Mouse (Mus musculus) ES-E14 (cell line): ENCODE results near the gene Tmem222. TPM values are rescaled to one million over a fixed set of nuclear protein-coding genes. Genes with fewer than 3 reads are reported as not detected.

ENCODE experiments used
- DNase-seq: peaks from one replicate; pipeline ENCODE4 v3.0.0-alpha.2; 2013; ENCODE audit warnings: low read depth, low spot score
- H3K27ac ChIP-seq: 2 replicates; pipeline ENCODE4 v1.5.1; 2012; ENCODE audit warnings: low read depth, mild to moderate bottlenecking, low read length, moderate library complexity, mixed read lengths; ENCODE audit not compliant: poor library complexity, insufficient read depth, severe bottlenecking
- H3K36me3 ChIP-seq: 2 replicates; pipeline ENCODE4 v1.6.1; 2012; ENCODE audit warnings: mild to moderate bottlenecking, low read length, moderate library complexity, mixed read lengths; ENCODE audit not compliant: control insufficient read depth, poor library complexity, insufficient read depth, severe bottlenecking
- H3K4me1 ChIP-seq, 2 experiments: fragments of 150-350 bp in 1 of 2; sonication (generic) in 1 of 2; 2 replicates each; pipeline ENCODE4 v1.6.1; 2012; ENCODE audit warnings: low read length in 2 of 2, mild to moderate bottlenecking in 1 of 2, mixed read lengths in 1 of 2; ENCODE audit not compliant: control insufficient read depth in 2 of 2, insufficient read depth in 2 of 2, poor library complexity in 1 of 2
- H3K4me3 ChIP-seq, 2 experiments: fragments of 150-350 bp in 1 of 2; sonication (generic) in 1 of 2; 2 replicates each; pipeline ENCODE4 v1.5.1; 2012; ENCODE audit warnings: low read length in 2 of 2, low read depth in 1 of 2, mild to moderate bottlenecking in 1 of 2, mixed read lengths in 1 of 2; ENCODE audit not compliant: insufficient read depth in 1 of 2, poor library complexity in 1 of 2, severe bottlenecking in 1 of 2
- H3K9ac ChIP-seq: 2 replicates; pipeline ENCODE4 v1.6.1; 2012; ENCODE audit warnings: low read depth, mild to moderate bottlenecking, low read length, mixed read lengths; ENCODE audit not compliant: poor library complexity, insufficient read depth, severe bottlenecking
- H3K9me3 ChIP-seq: fragments of 150-350 bp; sonication (generic); 2 replicates; pipeline ENCODE4 v1.6.1; 2012; ENCODE audit warnings: low read depth, mild to moderate bottlenecking, low read length; ENCODE audit not compliant: control insufficient read depth, insufficient read depth
- CHD2 ChIP-seq: IDR thresholded peaks from 2 replicates; pipeline ENCODE4 v1.6.1; 2014; ENCODE audit warnings: mild to moderate bottlenecking, low read depth, low read length, inconsistent platforms
- HCFC1 ChIP-seq: IDR thresholded peaks from 2 replicates; pipeline ENCODE4 v1.6.1; 2012; ENCODE audit warnings: low read length, inconsistent platforms, borderline replicate concordance; ENCODE audit not compliant: insufficient read depth
- MAFK ChIP-seq: IDR thresholded peaks from 2 replicates; pipeline ENCODE4 v1.6.1; 2014; ENCODE audit warnings: mild to moderate bottlenecking, low read depth, low read length, inconsistent platforms; ENCODE audit not compliant: insufficient read depth
- ZC3H11A ChIP-seq: IDR thresholded peaks from 2 replicates; pipeline ENCODE4 v1.6.1; 2012; ENCODE audit warnings: low read depth, mild to moderate bottlenecking, inconsistent platforms, low read length, borderline replicate concordance
- ZNF384 ChIP-seq: IDR thresholded peaks from 2 replicates; pipeline ENCODE4 v1.6.1; 2012; ENCODE audit warnings: low read depth, low read length, inconsistent platforms
- in situ Hi-C, 2 experiments: fragments of 600-800 bp; cut with MboI; formaldehyde crosslinking; loops; one replicate each; pipeline ENCODE4 v1.15.1; 2025; ENCODE audit warnings: low sequenced_read_pairs in 2 of 2, inconsistent platforms in 1 of 2; ENCODE audit not compliant: unreplicated experiment in 2 of 2
- total RNA-seq: library from RNA; depleted of rRNA; stranded (reverse); fragments of 300-350 nt; gene quantifications from 2 replicates; pipeline ENCODE4 v1.2.3, GENCODE M21; 2012

Tmem222 gene
- total RNA-seq, 1 experiment = 73.3 TPM

DNA sequence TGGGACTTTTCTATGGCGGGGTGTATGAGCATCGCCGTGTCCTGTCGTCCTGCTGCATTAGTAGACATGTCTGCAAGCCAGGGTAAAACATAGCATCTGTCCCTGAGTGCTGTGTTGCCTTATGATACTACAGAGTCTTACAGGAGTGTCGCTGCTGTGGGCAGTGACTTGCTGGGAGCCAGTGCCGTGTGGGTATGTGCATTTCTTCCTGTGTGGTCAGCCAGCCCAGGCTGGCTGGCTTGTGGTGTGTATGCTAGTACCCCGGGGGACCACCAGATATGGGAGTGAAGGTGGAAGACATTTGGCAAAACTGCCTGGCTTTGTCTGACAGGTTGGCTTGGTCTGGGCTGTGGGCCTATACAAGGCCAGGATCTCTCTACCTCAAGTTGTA lies 15.2 kb downstream of the Tmem222 start:
- no peak for DNase-seq
- H3K27ac ChIP-seq = no peak overlapping the region
- H3K9me3 ChIP-seq = no peaks in the 10 kb centered on the region
- 0 out of 2 replicates have a peak overlapping the region, but pooled peaks have one; percentile 18 for H3K9ac ChIP-seq
- H3K4me3 ChIP-seq = no peak overlapping the region; a peak in 1 of 4 replicates
- in situ Hi-C loops = no loop called here
- peaks cover 17% of the 10 kb centered on the region for H3K36me3 ChIP-seq
- H3K4me1 ChIP-seq = peaks cover 0 to 15% of the 10 kb centered on the region in 2 experiments; a peak in 1 of 4 replicates
- TF ChIP-seq HCFC1 (no peak), ZC3H11A (no peak), ZNF384 (no peak), CHD2 (no peak), MAFK (no peak)

DNA sequence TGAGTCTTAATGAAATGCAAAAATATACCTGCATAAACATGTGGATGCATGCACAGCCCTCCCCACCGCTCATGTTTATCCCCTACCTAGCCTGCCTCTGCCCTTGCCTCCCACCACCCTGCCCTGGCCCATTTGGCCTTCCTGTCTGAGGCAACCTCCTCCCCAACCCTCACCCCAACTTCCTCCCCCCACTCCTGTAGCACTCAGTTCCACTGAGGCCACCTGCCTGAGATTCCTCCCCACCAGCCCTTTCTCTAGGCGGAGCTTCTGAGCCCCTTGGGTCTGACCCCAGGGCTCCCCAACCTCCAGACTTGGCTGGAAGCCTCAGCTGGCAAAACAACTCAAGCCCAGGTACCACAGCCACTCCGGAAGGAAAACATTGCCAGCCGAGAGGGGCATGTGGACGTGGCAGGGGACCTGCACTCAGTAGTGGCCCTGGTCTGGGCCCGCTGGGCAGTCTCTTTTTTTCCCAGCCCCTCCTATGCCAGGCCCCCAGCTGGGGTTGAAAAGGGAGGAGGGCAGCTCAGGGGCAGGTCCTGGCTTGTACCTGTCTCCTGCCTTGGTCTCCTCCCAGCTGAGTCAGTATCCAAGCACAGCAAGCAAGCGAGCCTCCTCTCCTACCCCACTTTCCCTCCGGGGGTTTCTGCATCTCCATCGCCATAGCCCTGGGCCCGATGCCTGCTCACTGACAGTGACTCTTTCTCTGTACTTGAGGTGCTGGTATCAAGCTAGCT lies 15.8 kb downstream of the Tmem222 start:
- Histone ChIP-seq H3K36me3 (peaks cover 13% of the 10 kb centered on the region), H3K4me1 (peaks cover 0 to 16% of the 10 kb centered on the region in 2 experiments; a peak in 1 of 4 replicates), H3K9ac (peak overlapping the region; percentile 13; the same call in 1 of the 2 replicates), H3K9me3 (no peaks in the 10 kb centered on the region), H3K4me3 (peak overlapping the region in 1 of 2 experiments; percentile 5; a peak in 1 of 4 replicates), H3K27ac (no peak overlapping the region)
- TF ChIP-seq CHD2 (no peak), ZC3H11A (no peak)
- DNase-seq = no peak
- in situ Hi-C loops = no loop called here

GRCm38 (mm10) chr4:133257798-133258408 lies 19.7 kb downstream of the Tmem222 start:
- Histone ChIP-seq H3K4me3 (no peak overlapping the region), H3K4me1 (peaks cover 0 to 18% of the 10 kb centered on the region in 2 experiments; a peak in 1 of 4 replicates), H3K36me3 (no peaks in the 10 kb centered on the region), H3K9ac (no peak overlapping the region), H3K9me3 (no peaks in the 10 kb centered on the region), H3K27ac (no peak overlapping the region)
- in situ Hi-C loops = no loop called here
- no peak for TF ChIP-seq ZNF384
- TF ChIP-seq MAFK = no peak
- no peak for TF ChIP-seq ZC3H11A
- TF ChIP-seq HCFC1 = no peak
- TF ChIP-seq CHD2 = no peak
- DNase-seq = no peak

- Histone ChIP-seq H3K4me1 (peaks cover 0 to 12% of the 10 kb centered on the region in 2 experiments; a peak in 1 of 4 replicates), H3K36me3 (no peaks in the 10 kb centered on the region), H3K4me3 (peak overlapping the region; percentile 49 to 55), H3K9ac (peak overlapping the region; percentile 36; the same call in 1 of the 2 replicates), H3K9me3 (no peaks in the 10 kb centered on the region), H3K27ac (no peak overlapping the region)
- TF ChIP-seq MAFK = no peak
- no peak for TF ChIP-seq CHD2
- TF ChIP-seq HCFC1 = no peak
- TF ChIP-seq ZNF384 = no peak
- no peak for TF ChIP-seq ZC3H11A
- DNase-seq = no peak
- in situ Hi-C loops = no loop called here
These were observed 20.4 kb downstream of the Tmem222 start for GRCm38 (mm10) chr4:133257230-133257629.
